Mouse (Mus musculus) c-Kit-positive CD71-positive TER-119-positive erythroid progenitor cells, embryonic 14.5 days (primary cell): ENCODE results near the gene Cs.

Experiments
- DNase-seq: peaks from one replicate; pipeline ENCODE4 v3.0.0-alpha.2; 2013; ENCODE audit warnings: low spot score

Cs gene

DNA sequence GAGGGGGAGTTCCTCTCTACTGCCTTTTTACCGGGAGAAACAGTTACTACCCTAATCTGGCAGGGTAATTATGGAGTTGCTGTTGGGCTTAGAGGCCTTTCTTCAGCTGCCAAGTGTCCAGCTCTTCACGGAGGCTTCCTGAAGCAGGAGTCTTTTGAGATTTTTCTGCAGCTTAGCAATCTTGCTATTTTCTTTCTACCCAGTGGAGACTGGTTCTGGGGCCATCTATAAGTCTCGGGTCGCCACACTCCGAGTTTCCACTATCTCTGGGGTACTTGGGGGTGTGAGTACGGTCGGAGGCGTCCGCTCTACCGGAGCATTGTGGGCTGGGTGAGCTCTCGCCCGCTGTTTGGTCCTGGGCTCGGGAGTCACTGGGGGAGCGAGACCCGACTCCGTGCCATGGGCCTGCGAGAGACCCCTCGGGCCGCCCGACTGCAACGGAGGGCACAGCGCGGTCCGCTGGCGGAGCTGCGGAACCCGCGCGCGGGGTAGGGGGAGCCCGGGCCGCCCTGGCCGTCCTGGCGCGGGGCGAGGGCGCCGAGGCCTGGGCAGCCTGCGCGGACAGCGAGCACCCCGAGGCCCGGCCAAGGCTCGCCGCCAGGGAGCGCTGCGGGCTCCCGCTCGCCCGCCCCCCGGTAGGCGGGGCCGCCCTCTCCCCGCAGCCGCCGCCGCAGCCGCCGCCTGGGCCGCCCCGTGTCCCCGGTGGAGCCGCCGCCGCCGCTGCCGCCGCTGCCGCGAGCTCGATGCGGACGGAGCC, 39.1 kb downstream of the Cs start, which contains the start of gene Ankrd52:
TSS of gene Ankrd52 (plus strand) at position 661 of the 757 bp plus-strand sequence.
- peak; percentile 72 for DNase-seq

DNA sequence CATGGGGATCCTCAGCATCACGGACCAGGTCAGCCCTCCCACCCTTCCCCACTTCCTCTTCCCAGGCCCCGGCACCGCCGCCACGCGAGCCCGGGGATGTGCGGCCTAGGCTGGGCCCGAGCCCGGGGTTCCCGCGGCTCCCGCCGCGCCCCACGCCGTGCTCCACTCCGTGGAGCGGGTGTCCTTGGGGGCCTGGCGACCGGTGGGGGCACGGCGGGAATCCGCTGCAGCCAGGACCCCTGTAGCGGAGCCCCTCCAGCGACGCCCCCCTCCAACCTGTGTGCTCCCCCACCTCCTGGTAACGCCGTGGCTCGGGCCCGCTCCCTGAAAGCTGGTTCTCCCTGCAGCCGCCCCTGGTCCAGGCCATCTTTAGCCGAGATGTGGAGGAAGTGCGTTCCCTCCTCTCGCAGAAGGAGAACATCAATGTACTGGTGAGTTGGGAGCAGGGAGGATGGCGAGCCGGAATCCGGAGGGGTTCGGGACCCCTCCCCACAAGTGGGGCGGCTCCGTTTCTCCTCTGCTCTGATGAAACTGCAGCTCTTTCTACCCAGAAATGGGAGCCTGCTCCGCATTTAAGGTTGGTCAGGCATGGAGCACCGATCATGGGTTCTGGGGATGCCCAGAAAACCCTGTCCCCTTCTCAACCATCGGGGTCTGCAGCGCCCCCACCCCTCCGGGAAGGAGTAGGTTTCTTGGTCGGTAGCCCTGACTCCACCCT, 39.8 kb downstream of the Cs start:
- DNase-seq: no peak

DNA sequence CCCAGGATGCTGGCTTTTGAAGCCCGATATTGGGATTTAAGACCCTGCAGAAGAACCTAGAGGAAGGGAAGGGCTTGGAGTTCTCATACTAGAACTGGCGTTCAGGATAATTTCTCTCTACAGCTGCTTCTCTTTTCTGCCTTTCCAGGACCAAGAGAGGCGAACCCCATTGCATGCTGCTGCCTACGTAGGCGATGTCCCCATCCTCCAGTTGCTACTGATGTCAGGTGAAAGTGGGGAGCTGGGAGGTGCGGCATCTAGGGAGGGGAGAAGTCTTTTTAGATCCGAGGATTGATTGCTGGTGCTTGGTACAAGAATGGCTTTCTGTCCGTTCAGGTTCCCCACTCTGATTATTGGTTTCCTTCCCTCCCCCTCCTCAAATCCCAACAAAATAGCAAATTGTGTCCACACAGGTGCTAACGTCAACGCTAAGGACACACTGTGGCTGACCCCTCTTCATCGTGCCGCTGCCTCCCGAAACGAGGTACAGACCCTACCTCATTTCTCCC, 40.5 kb downstream of the Cs start:
- no peak for DNase-seq

- no peak for DNase-seq
These were observed 40.9 kb downstream of the Cs start for GRCm38 (mm10) chr10:128378462-128378861.

- DNase-seq: no peak
These were observed 41.7 kb downstream of the Cs start for GRCm38 (mm10) chr10:128379260-128379659.

DNA sequence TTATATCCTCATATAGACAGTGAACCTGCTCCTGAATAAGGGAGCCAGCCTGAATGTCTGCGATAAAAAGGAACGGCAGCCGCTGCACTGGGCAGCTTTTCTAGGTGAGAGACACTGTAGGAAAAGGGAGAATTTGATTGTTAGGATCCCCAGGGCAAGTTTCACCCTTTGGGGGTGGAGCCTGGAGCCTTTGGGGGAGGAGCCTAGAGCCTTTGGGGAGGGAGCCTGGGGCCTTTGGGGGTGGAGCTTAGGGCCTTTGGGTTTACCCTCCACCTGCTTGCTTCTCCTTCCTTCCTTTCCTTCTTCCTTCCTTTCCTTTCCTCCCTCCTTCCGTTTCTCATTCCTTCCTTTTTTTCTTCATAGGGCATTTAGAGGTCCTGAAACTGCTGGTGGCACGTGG, 43.0 kb downstream of the Cs start:
- DNase-seq: peak; percentile 56

- DNase-seq: no peak
These were observed 44.9 kb downstream of the Cs start for GRCm38 (mm10) chr10:128382482-128382881.

DNA sequence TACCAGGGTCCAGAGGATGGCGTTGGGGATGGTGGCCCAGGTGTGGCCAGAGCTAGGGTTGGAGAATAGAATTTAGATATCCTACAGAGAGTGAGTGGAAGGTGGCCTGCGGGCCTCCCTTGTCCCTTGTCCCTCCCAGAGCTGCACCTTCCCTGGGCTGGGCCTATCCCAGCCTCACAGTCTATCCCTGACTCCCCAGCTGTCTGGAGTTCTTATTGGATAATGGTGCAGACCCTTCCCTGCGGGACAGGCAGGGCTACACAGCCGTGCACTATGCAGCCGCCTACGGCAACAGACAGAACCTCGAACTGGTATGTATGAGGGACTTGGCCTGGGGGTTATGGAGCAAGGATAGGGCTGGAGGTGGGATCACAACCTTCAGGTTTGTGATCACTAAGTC, 48.4 kb downstream of the Cs start:
- DNase-seq: no peak

DNA sequence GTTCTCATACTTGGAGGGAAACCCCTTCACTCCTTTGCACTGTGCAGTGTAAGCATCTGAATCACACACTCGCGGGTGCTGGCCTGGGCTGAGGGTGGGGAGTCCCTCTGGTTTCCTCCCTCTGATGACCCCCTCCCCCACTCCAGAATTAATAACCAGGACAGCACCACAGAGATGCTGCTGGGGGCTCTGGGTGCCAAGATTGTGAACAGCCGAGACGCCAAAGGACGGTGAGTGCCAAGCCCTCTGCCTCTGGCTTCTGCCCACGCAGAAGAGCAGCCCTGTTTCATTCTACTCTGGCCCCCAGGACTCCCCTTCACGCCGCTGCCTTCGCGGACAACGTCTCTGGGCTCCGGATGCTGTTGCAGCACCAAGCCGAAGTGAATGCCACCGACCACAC, 51.4 kb downstream of the Cs start:
- DNase-seq: no peak

DNA sequence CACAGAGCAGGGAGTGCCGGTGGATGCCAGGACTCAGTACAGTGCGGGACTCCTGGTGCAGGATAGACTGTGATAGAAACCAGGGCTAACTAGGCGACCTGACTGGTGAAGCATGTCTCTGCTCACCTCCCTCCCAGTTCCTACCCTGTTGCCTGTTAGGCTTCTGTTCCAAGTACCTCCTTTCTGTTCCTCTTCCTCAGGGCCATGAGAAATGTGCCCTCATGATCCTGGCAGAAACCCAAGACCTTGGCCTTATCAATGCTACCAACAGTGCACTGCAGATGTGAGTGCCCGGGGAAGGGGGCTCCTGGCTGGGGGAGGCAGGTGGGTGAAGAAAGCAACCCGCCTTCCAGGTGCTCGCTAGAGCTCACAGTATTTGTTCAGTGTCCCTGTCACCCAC, 52.0 kb downstream of the Cs start:
- DNase-seq: no peak

GRCm38 (mm10) chr10:128390366-128390765, 52.8 kb downstream of the Cs start:
- DNase-seq: no peak

DNA sequence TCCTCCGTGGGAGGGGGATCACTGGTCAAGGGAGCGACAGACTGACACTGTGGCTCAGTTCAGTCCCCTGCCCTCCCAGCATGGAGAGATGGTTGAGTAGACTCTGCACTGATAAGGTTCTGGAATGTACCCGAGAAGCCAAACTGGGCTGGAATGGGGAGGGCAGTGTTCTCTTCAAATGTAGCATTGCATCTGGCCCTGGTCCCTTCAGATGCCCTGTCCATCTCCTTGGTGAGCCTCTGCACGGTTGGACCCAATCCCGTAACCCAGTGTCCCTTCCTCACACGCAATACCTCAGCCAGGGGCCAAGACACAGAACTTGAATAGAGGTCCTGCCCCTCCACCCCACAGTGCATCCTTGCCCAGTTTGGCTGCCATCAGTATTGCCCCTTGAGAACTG, 54.3 kb downstream of the Cs start:
- DNase-seq: no peak

- no peak for DNase-seq
These were observed 58.6 kb downstream of the Cs start for GRCm38 (mm10) chr10:128396017-128396673.

DNA sequence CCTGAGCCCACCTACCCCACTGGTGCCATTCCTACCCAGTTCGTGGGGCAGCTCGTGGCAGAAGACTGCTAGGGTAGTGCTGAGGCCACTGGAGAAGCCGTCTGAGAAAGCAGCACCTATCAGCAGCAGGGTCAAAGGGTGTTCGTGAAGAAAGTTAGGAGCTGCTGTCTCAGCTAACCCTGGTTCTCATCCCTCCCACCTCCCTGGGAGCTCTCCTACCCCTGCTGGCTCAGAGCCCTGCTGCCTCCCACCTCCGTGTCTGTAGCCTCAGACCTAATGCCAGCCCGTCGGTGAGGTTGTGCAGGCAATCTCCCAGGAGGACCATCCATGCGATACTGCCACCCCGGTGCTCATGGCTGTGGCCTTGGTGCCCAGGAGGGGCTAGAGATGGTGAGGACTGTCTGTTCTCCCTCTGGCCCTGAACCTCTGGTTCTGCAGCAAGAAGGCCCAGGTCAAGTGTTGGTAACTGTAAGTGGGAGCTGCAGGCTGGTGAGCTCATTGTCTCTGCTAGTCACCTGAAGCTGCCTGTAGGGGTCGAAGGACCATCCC, 59.3 kb downstream of the Cs start:
- no peak for DNase-seq

GRCm38 (mm10) chr10:128397466-128397865, 59.9 kb downstream of the Cs start:
- no peak for DNase-seq

DNA sequence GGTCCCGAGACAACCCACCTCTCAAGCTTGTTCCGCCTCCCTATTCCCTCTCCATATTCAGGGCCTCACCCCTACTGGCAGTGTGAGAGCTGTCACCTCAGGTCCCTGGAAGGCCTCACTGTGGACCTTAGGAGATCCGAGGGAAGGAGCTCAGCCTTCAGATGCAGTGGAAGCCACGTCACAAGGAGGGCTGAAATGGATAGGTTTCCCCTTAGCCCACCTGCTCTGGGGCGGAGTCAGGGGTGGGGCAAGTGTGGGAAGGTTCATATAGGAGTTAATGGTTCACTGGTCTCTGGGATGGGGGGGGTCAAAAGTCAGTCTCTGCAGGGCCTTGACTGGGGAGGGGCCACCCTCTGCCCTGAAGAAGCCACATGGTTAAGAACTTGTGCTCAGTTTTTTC, 62.8 kb downstream of the Cs start:
- no peak for DNase-seq

- no peak for DNase-seq
These were observed 63.5 kb downstream of the Cs start, which contains the start of gene Slc39a5 for GRCm38 (mm10) chr10:128401056-128401455. TSS of gene Slc39a5 (minus strand) at chr10:128401229.

DNA sequence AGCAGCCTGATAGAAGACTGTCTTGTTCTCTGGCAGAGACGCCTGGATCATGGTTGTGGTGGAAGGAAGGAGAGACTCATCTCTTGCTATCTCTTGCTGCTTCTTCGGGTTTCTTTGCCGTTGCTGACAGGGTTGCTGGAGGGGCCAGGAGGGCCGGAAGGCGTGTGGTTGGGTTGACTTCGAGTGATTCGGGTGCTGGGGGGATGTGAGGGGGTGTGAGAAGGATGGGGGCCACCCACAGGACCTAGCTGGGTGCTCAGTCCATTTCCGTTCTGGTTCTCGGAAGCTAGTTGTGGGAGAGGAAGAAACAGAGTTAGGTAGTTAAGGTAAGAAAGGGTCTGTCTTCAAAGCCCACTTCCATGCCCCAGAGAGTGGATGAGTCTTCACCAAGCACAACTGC, 64.1 kb downstream of the Cs start:
- DNase-seq: no peak

GRCm38 (mm10) chr10:128403931-128404330, 66.4 kb downstream of the Cs start:
- DNase-seq: no peak

GRCm38 (mm10) chr10:128408591-128409535, 71.3 kb downstream of the Cs start:
- DNase-seq: peak; percentile 29
